Mouse (Mus musculus) hindbrain, embryonic 16.5 days (tissue): ENCODE measurements at regions not wholly inside any gene's neighbourhood (a gene's known extent, or its start where the extent isn't known, plus 50 kb on each side); places are given as distances from the start of the nearest gene placed in this dataset.

Experiments
- ATAC-seq: fragments of 200-750 bp; cut with Nextera tagmentation; 2 replicates; pipeline ENCODE4 v1.8.0; 2017; ENCODE audit warnings: moderate TSS enrichment, moderate library complexity
- H3K27ac ChIP-seq: fragments of 300-500 bp; sonication (generic); 2 replicates; pipeline ENCODE4 v1.5.1; 2014; ENCODE audit warnings: low read depth, mild to moderate bottlenecking, control low read depth, low read length, moderate library complexity
- H3K27me3 ChIP-seq: fragments of 300-500 bp; sonication (generic); replicated peaks from 2 replicates; pipeline ENCODE4 v1.6.1; 2014; ENCODE audit warnings: low read length; ENCODE audit not compliant: control insufficient read depth, insufficient read depth
- H3K36me3 ChIP-seq: fragments of 300-500 bp; sonication (generic); 2 replicates; pipeline ENCODE4 v1.6.1; 2014; ENCODE audit warnings: mild to moderate bottlenecking, low read length, moderate library complexity, mixed read lengths; ENCODE audit not compliant: control insufficient read depth, insufficient read depth
- H3K4me1 ChIP-seq: fragments of 300-500 bp; sonication (generic); 2 replicates; pipeline ENCODE4 v1.6.1; 2014; ENCODE audit warnings: low read depth, low read length; ENCODE audit not compliant: control insufficient read depth, insufficient read depth
- H3K4me2 ChIP-seq: fragments of 300-500 bp; sonication (generic); 2 replicates; pipeline ENCODE4 v1.6.1; 2014; ENCODE audit warnings: mild to moderate bottlenecking, low read length, control low read depth, moderate library complexity
- H3K4me3 ChIP-seq: fragments of 300-500 bp; sonication (generic); 2 replicates; pipeline ENCODE4 v1.5.1; 2014; ENCODE audit warnings: mild to moderate bottlenecking, low read length, control low read depth, moderate library complexity
- H3K9ac ChIP-seq: fragments of 300-500 bp; sonication (generic); 2 replicates; pipeline ENCODE4 v1.6.1; 2014; ENCODE audit warnings: low read depth, mild to moderate bottlenecking, control low read depth, low read length, moderate library complexity
- H3K9me3 ChIP-seq: fragments of 300-500 bp; sonication (generic); 2 replicates; pipeline ENCODE4 v1.6.1; 2014; ENCODE audit warnings: mild to moderate bottlenecking, low read length, moderate library complexity; ENCODE audit not compliant: control insufficient read depth
- WGBS: fragments of 180-500 bp; shearing (Covaris S2); extraction: QIAGEN DNeasy Blood & Tissue Kit; methylation state at CpG from one replicate; pipeline ENCODE4 v1.1.7; 2014; 5-methylcytosine and 5-hydroxymethylcytosine counted together

GRCm38 (mm10) chr14:25011926-25012325 is 447.1 kb upstream of the Zmiz1 start:
- H3K36me3 ChIP-seq, result no peaks in the 10 kb centered on the region
- ATAC-seq, result no peak
- no peak overlapping the region for H3K9ac ChIP-seq
- no peak overlapping the region for H3K4me2 ChIP-seq
- 60% methylated on average over 3 of the region's 3 CpGs for WGBS
- H3K27ac ChIP-seq, result no peak overlapping the region
- no peaks in the 10 kb centered on the region for H3K9me3 ChIP-seq
- no peaks in the 10 kb centered on the region for H3K27me3 ChIP-seq
- H3K4me1 ChIP-seq, result peaks cover 16% of the 10 kb centered on the region
- H3K4me3 ChIP-seq, result no peak overlapping the region

GRCm38 (mm10) chr14:25015288-25016238 is 443.4 kb upstream of the Zmiz1 start:
- Histone ChIP-seq H3K27ac (peak overlapping the region; percentile 86), H3K9ac (peak overlapping the region; percentile 43), H3K4me1 (peaks cover 16% of the 10 kb centered on the region), H3K36me3 (no peaks in the 10 kb centered on the region), H3K27me3 (no peaks in the 10 kb centered on the region), H3K4me2 (peak overlapping the region; percentile 40), H3K4me3 (no peak overlapping the region), H3K9me3 (no peaks in the 10 kb centered on the region)
- peak; percentile 76 for ATAC-seq
- 1% methylated on average over 8 of the region's 8 CpGs for WGBS

GRCm38 (mm10) chr14:25017860-25018259 is 441.1 kb upstream of the Zmiz1 start:
- Histone ChIP-seq H3K27me3 (no peaks in the 10 kb centered on the region), H3K9ac (no peak overlapping the region), H3K36me3 (no peaks in the 10 kb centered on the region), H3K9me3 (no peaks in the 10 kb centered on the region), H3K4me1 (peaks cover 16% of the 10 kb centered on the region), H3K27ac (no peak overlapping the region), H3K4me3 (no peak overlapping the region), H3K4me2 (no peak overlapping the region)
- ATAC-seq, result no peak
- 70% methylated on average over 5 of the region's 5 CpGs for WGBS

- WGBS, result 82% methylated on average over 4 of the region's 4 CpGs
- Histone ChIP-seq H3K27ac (no peak overlapping the region), H3K4me1 (peaks cover 16% of the 10 kb centered on the region)
These were observed 439.6 kb upstream of the Zmiz1 start for GRCm38 (mm10) chr14:25019306-25019905.

GRCm38 (mm10) chr14:25022523-25023269 is 436.3 kb upstream of the Zmiz1 start:
- WGBS, result 80% methylated on average over 15 of the region's 15 CpGs
- H3K9ac ChIP-seq, result no peak overlapping the region
- no peak overlapping the region for H3K27ac ChIP-seq
- H3K4me2 ChIP-seq, result no peak overlapping the region
- no peaks in the 10 kb centered on the region for H3K9me3 ChIP-seq
- H3K4me3 ChIP-seq, result no peak overlapping the region
- no peaks in the 10 kb centered on the region for H3K4me1 ChIP-seq
- ATAC-seq, result no peak
- no peaks in the 10 kb centered on the region for H3K27me3 ChIP-seq
- H3K36me3 ChIP-seq, result no peaks in the 10 kb centered on the region

More at GRCm38 (mm10) chr14:25019306-25019905, 439.6 kb upstream of the Zmiz1 start:
- H3K27me3 ChIP-seq, result no peaks in the 10 kb centered on the region
- ATAC-seq, result no peak
- no peak overlapping the region for H3K9ac ChIP-seq
- H3K9me3 ChIP-seq, result no peaks in the 10 kb centered on the region
- H3K4me3 ChIP-seq, result no peak overlapping the region
- no peak overlapping the region for H3K4me2 ChIP-seq
- H3K36me3 ChIP-seq, result no peaks in the 10 kb centered on the region

- H3K27me3 ChIP-seq, result no peaks in the 10 kb centered on the region
- no peak overlapping the region for H3K27ac ChIP-seq
- H3K4me2 ChIP-seq, result no peak overlapping the region
- no peak overlapping the region for H3K4me3 ChIP-seq
- 77% methylated on average over 6 of the region's 6 CpGs for WGBS
- no peak for ATAC-seq
- H3K9me3 ChIP-seq, result no peaks in the 10 kb centered on the region
- no peaks in the 10 kb centered on the region for H3K36me3 ChIP-seq
- H3K4me1 ChIP-seq, result no peaks in the 10 kb centered on the region
- H3K9ac ChIP-seq, result no peak overlapping the region
These were observed 435.6 kb upstream of the Zmiz1 start for GRCm38 (mm10) chr14:25023270-25023800.

- Histone ChIP-seq H3K4me3 (no peak overlapping the region), H3K27ac (no peak overlapping the region), H3K4me1 (0 out of 2 replicates have a peak, but pooled peaks cover 2% of the 10 kb centered on the region), H3K4me2 (no peak overlapping the region), H3K27me3 (no peaks in the 10 kb centered on the region), H3K9ac (no peak overlapping the region), H3K9me3 (no peaks in the 10 kb centered on the region), H3K36me3 (no peaks in the 10 kb centered on the region)
- 87% methylated on average over 6 of the region's 6 CpGs for WGBS
- no peak for ATAC-seq
These were observed 433.9 kb upstream of the Zmiz1 start for GRCm38 (mm10) chr14:25025074-25025473.

- Histone ChIP-seq H3K4me2 (no peak overlapping the region), H3K27me3 (no peaks in the 10 kb centered on the region), H3K9ac (no peak overlapping the region), H3K9me3 (no peaks in the 10 kb centered on the region), H3K4me1 (0 out of 2 replicates have a peak, but pooled peaks cover 3% of the 10 kb centered on the region), H3K27ac (no peak overlapping the region), H3K4me3 (no peak overlapping the region), H3K36me3 (no peaks in the 10 kb centered on the region)
- WGBS, result 79% methylated on average over 3 of the region's 3 CpGs
- ATAC-seq, result no peak
These were observed 431.9 kb upstream of the Zmiz1 start for GRCm38 (mm10) chr14:25027076-25027475.
